Mouse (Mus musculus): Measurements from ENCODE around the gene Trnau1ap.
A peak's percentile ranks its signal among the peaks of the same experiment; 100 is the strongest.

The Trnau1ap gene

GRCm38 (mm10) chr4:132329115-132329834, at the start of gene Trnau1ap:
Trnau1ap (minus strand) TSS chr4:132329538.
- ATAC-seq (ENCODE audit: insufficient number of reproducible peaks, low FRiP score, low TSS enrichment) = peak; percentile 90

DNA sequence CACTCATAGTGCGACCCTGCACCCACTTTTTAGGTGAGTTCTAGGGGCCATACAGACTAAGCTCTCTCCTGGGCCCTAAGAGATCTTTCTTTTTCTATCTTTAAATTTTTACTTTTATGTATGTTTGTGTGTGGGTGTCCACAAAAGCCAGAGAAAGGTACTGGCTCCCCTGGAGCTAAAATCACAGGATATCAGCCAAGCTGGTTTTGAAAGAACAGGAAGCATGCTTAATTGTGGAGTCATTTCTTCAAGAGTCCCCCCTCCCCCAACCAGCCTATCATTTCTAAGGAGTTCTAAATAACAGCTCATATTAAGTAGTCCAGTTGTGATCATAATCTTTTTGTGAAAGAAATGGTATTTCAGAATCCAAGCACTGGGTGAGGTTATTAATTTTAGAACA, 44.5 kb upstream of the Trnau1ap start:
- ATAC-seq (ENCODE audit: insufficient number of reproducible peaks, low FRiP score, low TSS enrichment) = no peak

- ATAC-seq (ENCODE audit: insufficient number of reproducible peaks, low FRiP score, low TSS enrichment) = no peak
These were observed 40.8 kb upstream of the Trnau1ap start for GRCm38 (mm10) chr4:132369953-132370750.

GRCm38 (mm10) chr4:132367480-132368201, 38.3 kb upstream of the Trnau1ap start:
- ATAC-seq (ENCODE audit: insufficient number of reproducible peaks, low FRiP score, low TSS enrichment) = no peak

DNA sequence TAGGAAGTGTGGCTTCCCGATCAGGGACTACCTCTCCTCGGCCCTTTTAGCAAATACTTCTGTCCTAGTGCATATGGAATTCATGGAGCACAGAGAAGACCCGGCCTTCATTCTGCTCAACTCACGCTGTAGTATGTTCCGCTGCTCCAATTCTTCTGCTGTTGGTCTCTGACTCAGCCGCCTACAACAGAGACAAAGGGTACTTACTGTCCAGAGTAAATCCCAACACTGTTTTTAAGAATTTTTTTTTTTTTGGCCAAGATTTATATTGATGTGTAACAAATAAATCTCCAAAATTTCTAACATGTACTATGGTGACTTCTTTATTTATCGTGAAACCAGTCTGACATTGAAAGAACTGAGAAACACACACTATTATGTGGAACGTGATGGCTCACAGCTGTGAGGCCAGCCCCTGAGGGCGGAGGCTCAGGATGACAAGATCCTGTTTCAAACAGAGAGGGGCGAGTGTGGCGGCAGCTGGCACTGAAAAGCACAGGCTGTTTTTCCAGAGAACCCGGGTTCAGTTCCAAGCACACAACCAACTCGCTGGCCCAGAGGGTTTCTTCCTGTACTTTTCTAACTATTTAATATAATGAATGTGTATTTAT, 36.2 kb upstream of the Trnau1ap start:
- no peak for ATAC-seq (ENCODE audit: insufficient number of reproducible peaks, low FRiP score, low TSS enrichment)

DNA sequence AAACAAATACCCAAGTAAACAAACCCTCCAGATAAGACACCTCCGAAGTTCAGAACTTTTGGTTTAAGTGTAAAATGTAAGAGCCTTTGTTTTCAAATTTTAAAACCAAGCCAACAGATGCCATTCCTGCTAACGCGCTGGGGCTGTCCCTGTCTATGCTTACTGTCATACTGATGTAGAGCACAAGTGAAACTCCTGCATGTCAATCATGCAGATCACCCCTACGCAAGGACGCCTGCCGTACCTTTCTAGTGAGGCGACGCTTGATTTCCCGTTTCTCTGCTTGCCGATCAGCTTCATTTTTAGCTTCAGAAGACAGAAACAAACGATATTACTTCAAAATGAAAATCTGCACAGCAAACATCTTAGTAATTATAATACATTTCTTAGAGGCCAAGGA, 34.1 kb upstream of the Trnau1ap start:
- no peak for ATAC-seq (ENCODE audit: insufficient number of reproducible peaks, low FRiP score, low TSS enrichment)

- no peak for ATAC-seq (ENCODE audit: insufficient number of reproducible peaks, low FRiP score, low TSS enrichment)
These were observed 30.2 kb upstream of the Trnau1ap start for GRCm38 (mm10) chr4:132359510-132359909.

- ATAC-seq (ENCODE audit: insufficient number of reproducible peaks, low FRiP score, low TSS enrichment) = no peak
These were observed 26.8 kb upstream of the Trnau1ap start for GRCm38 (mm10) chr4:132356170-132356569.

- ATAC-seq (ENCODE audit: insufficient number of reproducible peaks, low FRiP score, low TSS enrichment) = no peak
These were observed 26.1 kb upstream of the Trnau1ap start for GRCm38 (mm10) chr4:132355403-132355802.

DNA sequence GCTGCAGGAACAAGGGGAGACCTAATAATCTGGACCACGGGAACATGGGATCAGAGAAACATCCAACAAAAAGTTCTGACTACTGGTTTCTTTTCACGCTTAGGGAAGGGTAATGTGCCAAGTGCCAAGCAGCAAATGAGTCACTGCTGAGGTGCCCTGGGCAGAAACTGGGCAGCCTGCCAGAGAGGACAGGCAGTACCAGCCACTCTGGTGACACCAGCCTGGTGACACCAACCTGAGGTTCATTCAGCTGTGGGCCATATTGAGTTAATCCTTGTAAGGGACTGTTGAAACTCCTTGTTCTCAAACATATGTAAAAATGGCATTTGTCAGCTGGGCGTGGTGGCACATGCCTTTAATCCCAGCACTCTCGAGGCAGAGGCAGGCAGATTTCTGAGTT, 25.2 kb upstream of the Trnau1ap start:
- no peak for ATAC-seq (ENCODE audit: insufficient number of reproducible peaks, low FRiP score, low TSS enrichment)

- peak; percentile 85; the same call in 1 of the 2 replicates for ATAC-seq (ENCODE audit: insufficient number of reproducible peaks, low FRiP score, low TSS enrichment)
These were observed 24.1 kb upstream of the Trnau1ap start, which contains the start of gene Rcc1 for GRCm38 (mm10) chr4:132353481-132353885. Rcc1 (minus strand) TSS chr4:132353605.

GRCm38 (mm10) chr4:132352739-132353138, 23.4 kb upstream of the Trnau1ap start:
- no peak for ATAC-seq (ENCODE audit: insufficient number of reproducible peaks, low FRiP score, low TSS enrichment)

GRCm38 (mm10) chr4:132351401-132351800, 22.1 kb upstream of the Trnau1ap start:
- no peak for ATAC-seq (ENCODE audit: insufficient number of reproducible peaks, low FRiP score, low TSS enrichment)

- ATAC-seq (ENCODE audit: insufficient number of reproducible peaks, low FRiP score, low TSS enrichment) = no peak
These were observed 21.5 kb upstream of the Trnau1ap start for GRCm38 (mm10) chr4:132350854-132351253.

DNA sequence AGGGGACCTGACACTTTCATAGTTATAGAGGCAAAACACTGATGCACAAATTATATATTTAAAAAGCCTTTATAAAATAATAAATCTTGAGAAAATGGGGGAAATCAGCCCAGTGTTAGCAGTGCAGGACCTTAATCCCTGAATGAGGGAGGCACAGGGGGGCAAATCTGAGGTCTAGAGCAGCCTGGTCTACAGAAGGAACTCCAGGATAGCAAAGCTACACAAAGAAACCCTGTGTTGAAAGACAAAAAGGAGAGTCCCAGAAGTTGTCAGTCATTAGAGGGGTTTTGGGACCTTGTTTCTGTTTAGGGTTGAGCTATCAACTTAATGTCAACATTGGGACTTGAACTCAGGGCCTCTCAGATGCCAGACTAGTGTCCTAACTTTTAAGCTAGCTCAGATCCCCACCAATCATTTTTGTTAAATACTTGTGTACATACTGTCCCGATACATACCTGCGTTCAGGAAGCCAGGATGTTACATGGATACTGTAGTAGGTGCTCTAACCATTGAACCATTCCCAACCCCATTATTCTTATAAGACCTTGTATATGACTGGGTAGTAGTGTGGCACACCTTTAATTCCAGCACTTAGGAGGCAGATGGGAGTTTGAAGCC, 20.9 kb upstream of the Trnau1ap start:
- no peak for ATAC-seq (ENCODE audit: insufficient number of reproducible peaks, low FRiP score, low TSS enrichment)

- ATAC-seq (ENCODE audit: insufficient number of reproducible peaks, low FRiP score, low TSS enrichment) = no peak
These were observed 20.3 kb upstream of the Trnau1ap start for GRCm38 (mm10) chr4:132349495-132350122.

DNA sequence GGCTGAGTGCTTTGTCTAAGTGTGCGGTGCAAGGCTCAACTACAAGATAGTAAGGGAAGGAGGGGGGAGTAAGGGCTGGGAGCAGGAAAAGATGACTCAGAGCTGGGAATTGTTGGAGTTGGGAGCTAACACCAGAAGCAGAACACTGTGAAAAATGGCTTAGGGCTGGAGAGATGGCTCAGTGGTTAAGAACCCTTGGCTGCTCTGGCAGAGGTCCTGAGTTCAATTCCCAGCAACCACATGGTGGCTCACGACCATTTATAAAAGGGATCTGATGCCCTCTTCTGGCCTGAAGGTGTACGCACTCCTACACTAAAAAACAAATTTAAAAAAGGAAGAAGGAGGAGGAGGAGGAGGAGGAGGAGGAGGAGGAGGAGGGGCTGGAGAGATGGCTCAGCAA, 17.3 kb upstream of the Trnau1ap start:
- no peak for ATAC-seq (ENCODE audit: insufficient number of reproducible peaks, low FRiP score, low TSS enrichment)

DNA sequence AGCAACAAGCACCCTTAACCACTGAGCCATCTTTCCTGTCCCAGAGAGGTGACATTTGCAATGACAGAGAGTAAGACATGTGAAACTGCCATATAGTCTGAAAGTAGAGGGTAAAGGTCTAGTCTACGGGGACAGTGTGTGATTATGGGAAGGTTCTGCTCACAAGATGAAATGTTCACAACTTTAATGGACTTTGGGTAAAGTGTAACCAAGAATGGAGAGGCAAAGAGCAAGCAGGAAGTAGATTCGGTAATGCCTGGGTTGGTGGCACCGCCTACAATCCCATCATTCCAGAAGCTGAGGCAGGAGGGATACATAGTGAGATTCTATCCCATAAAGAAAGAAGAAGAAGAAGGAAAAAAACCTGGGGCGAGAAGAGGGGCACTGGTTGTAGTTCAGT, 16.9 kb upstream of the Trnau1ap start:
- ATAC-seq (ENCODE audit: insufficient number of reproducible peaks, low FRiP score, low TSS enrichment) = no peak

DNA sequence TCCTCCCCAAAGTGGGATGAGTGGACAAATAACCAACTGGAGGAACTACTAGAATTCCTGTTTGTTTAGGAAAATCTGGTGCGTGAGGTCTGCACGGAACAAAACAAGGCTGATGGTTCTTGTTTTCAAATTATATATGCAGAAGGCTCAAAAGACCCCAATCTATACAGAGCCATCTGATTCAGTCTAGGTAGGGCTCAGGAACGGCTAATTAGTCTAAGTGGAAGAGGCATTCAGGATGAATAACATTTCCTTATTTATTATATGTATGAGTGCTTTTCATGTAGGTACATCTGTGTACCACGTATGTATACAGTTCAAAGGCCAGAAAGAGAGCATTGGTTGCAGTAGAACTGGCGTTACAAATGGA, 16.5 kb upstream of the Trnau1ap start:
- no peak for ATAC-seq (ENCODE audit: insufficient number of reproducible peaks, low FRiP score, low TSS enrichment)
